Mouse (Mus musculus): ENCODE results near the gene Snx4.

Snx4 gene

GRCm38 (mm10) chr16:33343106-33343505 is 91.9 kb downstream of the Snx4 start:
- DNase-seq (ENCODE audit: low read depth, low spot score): no peak

- DNase-seq (ENCODE audit: low read depth, low spot score): no peak
Measured at GRCm38 (mm10) chr16:33343601-33344000, 92.4 kb downstream of the Snx4 start.

GRCm38 (mm10) chr16:33344379-33344778 is 93.1 kb downstream of the Snx4 start:
- DNase-seq (ENCODE audit: low read depth, low spot score): no peak

GRCm38 (mm10) chr16:33344875-33345274 is 93.6 kb downstream of the Snx4 start:
- DNase-seq (ENCODE audit: low read depth, low spot score): no peak

- DNase-seq (ENCODE audit: low read depth, low spot score): no peak
Measured at GRCm38 (mm10) chr16:33346376-33346775, 95.1 kb downstream of the Snx4 start.

GRCm38 (mm10) chr16:33347134-33347533 is 95.9 kb downstream of the Snx4 start:
- no peak for DNase-seq (ENCODE audit: low read depth, low spot score)

Measured in WW6 (cell line).